Mouse (Mus musculus): ENCODE measurements at regions not wholly inside any gene's neighbourhood (a gene's known extent, or its start where the extent isn't known, plus 50 kb on each side); places are given as distances from the start of the nearest gene placed in this dataset.

DNA sequence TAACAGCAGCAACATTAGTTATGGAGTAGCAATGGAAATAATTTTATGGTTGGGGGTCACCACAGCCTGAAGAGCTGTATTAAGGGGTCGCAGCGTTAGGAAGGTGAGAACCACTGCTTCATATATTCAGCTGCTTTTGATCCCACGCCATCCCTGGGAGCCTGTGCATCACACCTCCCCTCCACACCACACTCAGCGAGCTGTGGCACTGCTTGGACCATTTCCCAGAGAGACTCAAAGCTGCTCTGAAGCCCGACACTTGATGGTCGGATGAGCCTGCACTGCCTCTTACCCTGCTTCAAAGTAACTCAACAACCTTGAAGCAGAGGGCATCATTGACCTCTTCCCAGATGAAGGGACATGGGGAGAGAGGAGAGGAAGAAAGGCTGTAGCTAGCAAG is 171.3 kb downstream of the Cryba4 start:
- H3K36me3 ChIP-seq, result no peaks in the 10 kb centered on the region
- no peak overlapping the region for H3K4me2 ChIP-seq
- H3K4me1 ChIP-seq, result no peaks in the 10 kb centered on the region
- H3K4me3 ChIP-seq, result no peak overlapping the region
- H3K27me3 ChIP-seq, result no peaks in the 10 kb centered on the region
- 65% methylated on average over 6 of the region's 6 CpGs for WGBS
- ATAC-seq (ENCODE audit: borderline replicate concordance, extremely low read depth, low FRiP score, low TSS enrichment), result no peak
- H3K9ac ChIP-seq, result no peak overlapping the region
- no peak overlapping the region for H3K27ac ChIP-seq
- no peaks in the 10 kb centered on the region for H3K9me3 ChIP-seq

DNA sequence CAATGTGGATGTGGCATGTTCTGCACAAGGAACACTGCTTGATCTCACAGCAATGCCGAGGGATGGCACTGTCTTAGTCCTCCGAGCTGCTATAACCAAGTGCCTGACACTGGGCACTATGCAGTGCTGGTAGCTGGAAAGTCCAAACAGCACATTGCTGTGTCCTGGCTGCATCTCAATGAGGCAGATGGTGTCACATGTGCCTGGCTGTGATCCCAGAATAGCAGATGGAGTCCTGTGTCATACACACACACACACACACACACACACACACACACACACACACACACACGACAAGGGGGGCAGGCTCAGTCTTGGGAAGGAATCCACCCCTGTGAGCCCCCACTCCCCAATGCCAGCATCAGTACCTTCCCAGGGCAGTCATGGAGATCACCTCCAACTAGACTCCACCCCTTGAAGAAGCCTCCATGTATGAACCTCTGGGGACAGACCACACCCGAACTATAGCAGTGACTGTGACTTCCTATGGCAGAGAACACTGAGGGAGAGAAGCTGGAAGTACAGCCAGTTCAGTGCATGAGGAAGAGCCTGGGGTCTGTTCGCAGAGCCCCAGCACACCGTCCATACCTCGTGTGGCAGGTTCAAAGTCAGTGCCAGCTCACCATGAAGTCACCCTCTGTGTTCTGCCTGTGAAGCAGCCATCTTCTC is 160.3 kb downstream of the Cryba4 start:
- Histone ChIP-seq H3K9ac (no peak overlapping the region), H3K4me3 (no peak overlapping the region), H3K27me3 (no peaks in the 10 kb centered on the region), H3K27ac (no peak overlapping the region), H3K36me3 (no peaks in the 10 kb centered on the region), H3K9me3 (no peaks in the 10 kb centered on the region), H3K4me1 (no peaks in the 10 kb centered on the region), H3K4me2 (no peak overlapping the region)
- peak; percentile 74 for ATAC-seq (ENCODE audit: borderline replicate concordance, extremely low read depth, low FRiP score, low TSS enrichment)
- WGBS, result 61% methylated on average over 7 of the region's 7 CpGs

DNA sequence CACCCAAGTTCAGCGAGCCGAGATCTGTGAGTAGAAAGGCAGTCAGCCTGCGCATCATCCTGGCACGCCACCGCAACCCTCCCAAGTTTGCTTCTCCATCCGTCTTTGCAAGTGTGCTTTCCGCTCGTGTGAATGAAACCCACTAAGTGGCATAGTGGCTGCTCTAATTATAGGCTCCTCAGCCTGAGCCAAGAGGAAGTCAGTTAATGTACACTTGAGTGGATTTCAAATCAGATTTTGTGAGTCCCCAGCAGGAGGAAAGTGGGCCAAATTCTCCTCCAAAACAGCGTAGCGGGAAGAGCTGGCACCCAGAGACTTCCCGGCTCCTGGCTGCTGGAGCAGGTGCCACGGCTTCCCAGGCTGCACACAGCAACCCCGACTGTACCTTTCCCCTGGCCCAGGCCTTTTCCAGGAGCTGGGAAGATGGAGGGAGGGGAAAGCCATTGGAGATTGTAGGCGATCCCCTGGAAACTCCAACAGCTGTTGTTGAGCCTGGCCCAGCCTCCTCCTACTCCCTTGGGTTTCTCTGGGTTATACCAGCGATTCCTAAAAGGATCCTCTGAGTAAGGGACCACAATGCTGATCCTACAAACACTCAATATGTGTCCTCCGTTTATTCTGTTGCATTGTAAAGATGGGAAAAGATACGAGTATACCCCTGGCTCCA is 158.3 kb downstream of the Cryba4 start:
- Histone ChIP-seq H3K9ac (no peak overlapping the region), H3K9me3 (no peaks in the 10 kb centered on the region), H3K4me1 (no peaks in the 10 kb centered on the region), H3K4me3 (no peak overlapping the region), H3K27me3 (no peaks in the 10 kb centered on the region), H3K4me2 (no peak overlapping the region), H3K27ac (no peak overlapping the region), H3K36me3 (no peaks in the 10 kb centered on the region)
- no peak for ATAC-seq (ENCODE audit: borderline replicate concordance, extremely low read depth, low FRiP score, low TSS enrichment)
- 68% methylated on average over 17 of the region's 17 CpGs for WGBS

DNA sequence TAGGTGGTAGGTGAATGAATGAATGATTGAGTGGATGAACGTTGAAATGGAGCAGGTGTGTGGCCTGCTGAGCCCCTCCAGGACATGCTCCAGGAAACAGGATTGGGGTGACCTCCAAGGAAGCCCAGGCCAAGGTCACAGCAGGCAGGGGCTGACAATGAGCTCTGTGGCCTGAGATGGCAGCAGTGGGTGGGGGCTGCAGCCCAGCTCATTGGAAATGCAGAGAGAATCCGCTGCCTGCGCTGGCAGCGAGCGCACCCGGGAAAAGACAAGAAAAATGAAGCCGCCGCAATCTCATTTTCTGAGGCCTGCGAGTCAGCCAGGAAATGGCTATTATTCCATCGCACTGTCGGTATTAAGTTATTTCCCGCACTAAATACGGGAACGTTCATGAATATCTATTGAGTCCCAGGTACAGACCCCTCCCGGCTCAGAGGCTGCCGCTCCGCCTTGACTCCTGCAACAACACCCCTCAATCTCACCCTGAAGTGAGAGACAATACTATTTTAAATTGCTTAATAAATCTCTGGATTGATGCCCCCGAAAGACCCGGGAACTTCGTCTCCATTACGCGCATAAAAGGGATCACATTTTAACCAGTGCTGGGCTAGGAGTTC is 153.7 kb downstream of the Cryba4 start:
- no peak for ATAC-seq (ENCODE audit: borderline replicate concordance, extremely low read depth, low FRiP score, low TSS enrichment)
- Histone ChIP-seq H3K9me3 (no peaks in the 10 kb centered on the region), H3K36me3 (no peaks in the 10 kb centered on the region), H3K4me1 (no peaks in the 10 kb centered on the region), H3K27ac (no peak overlapping the region), H3K4me3 (no peak overlapping the region), H3K4me2 (no peak overlapping the region), H3K9ac (no peak overlapping the region), H3K27me3 (no peaks in the 10 kb centered on the region)
- WGBS, result 50% methylated on average over 22 of the region's 22 CpGs

DNA sequence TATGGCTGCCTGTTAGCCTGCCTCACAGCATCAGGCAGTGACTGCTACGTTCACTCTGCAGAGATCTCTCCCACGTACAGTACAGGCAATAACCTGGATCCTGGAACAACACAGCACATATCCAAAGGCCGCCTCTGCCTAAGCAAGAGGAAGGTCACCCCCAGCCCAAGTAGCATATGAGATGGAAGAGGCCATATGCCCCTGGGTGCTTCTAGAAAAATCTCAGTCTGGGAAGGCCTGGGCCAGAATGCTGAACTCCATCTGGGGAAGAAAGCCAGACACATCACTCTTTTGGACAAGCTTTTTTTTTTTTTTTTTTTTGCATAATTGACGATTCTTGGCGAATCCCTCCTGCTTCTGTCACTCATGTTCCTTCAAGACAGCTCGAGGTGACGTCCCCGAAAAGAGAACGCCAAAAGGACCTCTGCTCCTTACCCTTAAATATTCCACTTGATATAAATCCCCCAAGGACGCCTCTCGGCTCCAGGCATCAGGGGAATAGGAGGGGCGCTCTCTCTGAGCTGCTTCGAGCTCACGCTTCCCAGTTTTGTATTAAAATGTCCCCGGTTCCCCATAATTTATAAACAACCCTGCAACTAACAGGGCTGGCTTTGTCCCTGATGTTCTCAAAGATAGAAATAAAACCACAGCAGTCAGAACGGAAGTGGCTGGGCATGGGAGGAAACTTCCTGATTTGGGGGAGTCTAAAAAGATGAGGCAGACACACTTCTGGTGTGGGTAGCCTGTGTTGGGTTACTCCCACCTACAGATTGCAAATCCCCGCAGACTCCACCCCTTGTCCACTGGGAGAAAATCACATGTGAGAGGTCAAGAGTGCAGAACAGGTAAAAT is 150.4 kb downstream of the Cryba4 start:
- no peaks in the 10 kb centered on the region for H3K36me3 ChIP-seq
- H3K27me3 ChIP-seq, result no peaks in the 10 kb centered on the region
- no peaks in the 10 kb centered on the region for H3K9me3 ChIP-seq
- H3K4me3 ChIP-seq, result no peak overlapping the region
- no peaks in the 10 kb centered on the region for H3K4me1 ChIP-seq
- no peak overlapping the region for H3K9ac ChIP-seq
- no peak overlapping the region for H3K27ac ChIP-seq
- H3K4me2 ChIP-seq, result no peak overlapping the region
- ATAC-seq (ENCODE audit: borderline replicate concordance, extremely low read depth, low FRiP score, low TSS enrichment), result no peak
- WGBS, result 52% methylated on average over 17 of the region's 17 CpGs

DNA sequence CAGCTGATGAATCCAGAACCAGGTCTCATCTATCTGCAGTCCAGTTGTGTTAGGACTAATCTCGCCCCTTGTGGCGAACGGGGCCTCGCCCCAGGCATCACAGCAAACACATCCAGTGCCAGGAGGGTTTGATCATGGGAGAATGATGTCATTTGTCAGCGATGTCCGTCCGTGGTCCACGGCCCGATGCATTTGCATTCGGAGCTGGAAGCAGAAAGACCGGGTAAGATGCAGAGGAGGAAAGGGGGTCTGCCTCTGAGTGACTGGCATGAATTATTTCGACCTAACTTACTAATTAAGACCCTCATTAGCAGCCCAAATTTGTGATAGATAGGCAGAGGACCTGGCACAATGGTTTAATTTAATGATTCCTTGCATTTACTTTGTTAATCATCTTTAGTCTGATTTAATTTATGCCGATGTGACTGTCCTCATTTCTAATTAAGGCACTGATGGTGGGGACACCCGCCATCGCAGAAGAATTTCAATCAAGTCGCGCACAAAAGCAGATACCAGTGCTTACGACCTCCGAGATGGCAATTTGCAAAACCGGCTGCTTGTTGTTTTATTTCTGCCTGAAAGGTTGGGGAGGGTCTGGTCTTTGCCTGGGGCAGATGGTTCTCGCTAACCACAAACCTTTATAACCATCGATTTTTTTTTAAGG is 141.9 kb downstream of the Cryba4 start:
- no peak for ATAC-seq (ENCODE audit: borderline replicate concordance, extremely low read depth, low FRiP score, low TSS enrichment)
- H3K36me3 ChIP-seq, result no peaks in the 10 kb centered on the region
- H3K4me3 ChIP-seq, result no peak overlapping the region
- no peak overlapping the region for H3K27ac ChIP-seq
- H3K27me3 ChIP-seq, result no peaks in the 10 kb centered on the region
- no peaks in the 10 kb centered on the region for H3K4me1 ChIP-seq
- 59% methylated on average over 22 of the region's 22 CpGs for WGBS
- no peak overlapping the region for H3K9ac ChIP-seq
- no peak overlapping the region for H3K4me2 ChIP-seq
- no peaks in the 10 kb centered on the region for H3K9me3 ChIP-seq

DNA sequence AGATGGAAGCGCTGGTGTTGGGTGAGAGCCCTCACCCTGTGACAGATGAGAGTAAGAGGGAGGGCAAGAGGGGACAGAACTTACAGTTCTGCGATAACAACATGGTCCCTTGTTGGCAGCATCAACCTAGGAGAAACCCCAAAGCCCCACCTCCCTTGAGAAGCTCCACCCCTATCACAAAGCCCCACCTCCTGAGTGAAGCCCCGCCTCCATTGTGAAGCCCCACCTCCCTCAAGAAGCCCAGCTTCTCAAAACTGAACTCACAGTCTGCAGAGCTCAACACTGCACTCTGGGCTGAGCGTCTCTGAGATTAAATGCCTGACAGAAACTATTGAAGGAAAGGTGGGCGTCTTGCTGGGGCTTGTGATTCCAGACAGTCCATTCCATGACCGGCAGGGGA is 131.6 kb downstream of the Cryba4 start:
- WGBS, result 66% methylated on average over 6 of the region's 6 CpGs
- Histone ChIP-seq H3K27me3 (no peaks in the 10 kb centered on the region), H3K9ac (no peak overlapping the region), H3K4me3 (no peak overlapping the region), H3K9me3 (no peaks in the 10 kb centered on the region), H3K36me3 (no peaks in the 10 kb centered on the region), H3K27ac (no peak overlapping the region), H3K4me1 (no peaks in the 10 kb centered on the region), H3K4me2 (no peak overlapping the region)
- ATAC-seq (ENCODE audit: borderline replicate concordance, extremely low read depth, low FRiP score, low TSS enrichment), result no peak

DNA sequence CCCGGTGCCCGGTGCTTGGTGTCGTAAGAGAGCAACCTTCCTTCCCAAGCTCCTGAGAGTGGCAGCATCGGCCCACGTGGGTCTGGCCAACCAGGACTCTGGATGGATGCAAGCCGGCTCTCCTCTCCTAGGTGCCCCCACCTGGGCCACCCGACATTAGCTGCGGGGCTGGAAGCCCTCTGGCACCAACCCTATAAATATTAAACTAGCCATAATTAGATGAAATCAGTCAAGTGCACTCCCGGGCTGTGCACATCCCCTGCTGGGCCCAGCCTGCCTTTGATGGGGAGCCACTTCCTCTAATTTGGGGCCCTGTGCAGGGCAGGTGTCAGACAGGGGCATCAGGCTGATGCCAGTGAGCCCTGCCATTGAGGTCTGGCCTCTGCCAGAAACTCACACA is 130.8 kb downstream of the Cryba4 start:
- ATAC-seq (ENCODE audit: borderline replicate concordance, extremely low read depth, low FRiP score, low TSS enrichment), result no peak

DNA sequence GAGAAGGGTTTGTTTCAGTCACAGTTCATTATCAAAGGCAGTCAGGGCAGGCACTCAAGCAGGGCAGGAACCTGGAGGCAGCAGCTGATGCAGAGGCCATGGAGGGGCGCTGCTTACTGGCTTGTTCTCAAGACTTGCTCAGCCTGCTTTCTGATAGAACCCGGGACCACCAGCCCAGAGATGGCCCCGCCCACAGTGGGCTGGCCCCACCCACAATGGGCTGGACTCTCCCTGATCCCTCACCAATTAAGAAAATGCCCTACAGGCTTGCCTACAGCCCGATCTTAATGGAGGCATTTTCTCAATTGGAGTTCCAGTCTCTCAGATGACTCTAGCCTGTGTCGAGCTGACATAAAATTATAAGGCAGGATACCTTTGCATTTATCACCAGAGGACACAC is 129.7 kb downstream of the Cryba4 start:
- Histone ChIP-seq H3K4me3 (no peak overlapping the region), H3K27me3 (no peaks in the 10 kb centered on the region), H3K36me3 (no peaks in the 10 kb centered on the region), H3K4me2 (no peak overlapping the region), H3K4me1 (no peaks in the 10 kb centered on the region), H3K9ac (no peak overlapping the region), H3K9me3 (no peaks in the 10 kb centered on the region), H3K27ac (no peak overlapping the region)
- no peak for ATAC-seq (ENCODE audit: borderline replicate concordance, extremely low read depth, low FRiP score, low TSS enrichment)
- 15% methylated on average over 5 of the region's 5 CpGs for WGBS

More for the DNA sequence above, 130.8 kb downstream of the Cryba4 start:
- Histone ChIP-seq H3K36me3 (no peaks in the 10 kb centered on the region), H3K9me3 (no peaks in the 10 kb centered on the region), H3K4me2 (no peak overlapping the region), H3K4me1 (no peaks in the 10 kb centered on the region), H3K4me3 (no peak overlapping the region), H3K27me3 (no peaks in the 10 kb centered on the region), H3K27ac (no peak overlapping the region), H3K9ac (no peak overlapping the region)
- WGBS, result 73% methylated on average over 9 of the region's 9 CpGs

DNA sequence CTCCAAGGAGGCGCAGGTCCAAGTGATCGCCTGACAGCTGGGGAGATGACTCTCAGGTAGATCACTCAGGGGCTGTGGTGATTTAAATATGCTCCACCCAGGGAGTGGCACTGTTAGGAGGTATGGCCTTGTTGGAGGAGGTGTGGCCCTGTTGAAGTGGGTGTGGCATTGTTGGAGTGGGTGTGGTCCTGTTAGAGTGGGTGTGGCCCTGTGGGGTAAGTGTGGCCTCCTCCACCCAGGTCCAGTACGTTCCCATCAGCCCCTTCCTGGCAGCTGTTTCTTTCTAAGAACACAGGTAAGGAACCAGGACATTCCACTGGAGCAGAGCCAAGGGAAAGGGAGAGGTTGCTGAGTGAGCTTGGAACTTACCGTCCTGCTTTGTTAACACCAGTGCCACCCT is 125.1 kb downstream of the Cryba4 start:
- Histone ChIP-seq H3K4me2 (no peak overlapping the region), H3K4me1 (no peaks in the 10 kb centered on the region), H3K36me3 (no peaks in the 10 kb centered on the region), H3K4me3 (no peak overlapping the region), H3K27me3 (no peaks in the 10 kb centered on the region), H3K27ac (no peak overlapping the region), H3K9me3 (no peaks in the 10 kb centered on the region), H3K9ac (no peak overlapping the region)
- peak; percentile 37; the same call in 1 of the 2 replicates for ATAC-seq (ENCODE audit: borderline replicate concordance, extremely low read depth, low FRiP score, low TSS enrichment)
- 52% methylated on average over 4 of the region's 4 CpGs for WGBS

DNA sequence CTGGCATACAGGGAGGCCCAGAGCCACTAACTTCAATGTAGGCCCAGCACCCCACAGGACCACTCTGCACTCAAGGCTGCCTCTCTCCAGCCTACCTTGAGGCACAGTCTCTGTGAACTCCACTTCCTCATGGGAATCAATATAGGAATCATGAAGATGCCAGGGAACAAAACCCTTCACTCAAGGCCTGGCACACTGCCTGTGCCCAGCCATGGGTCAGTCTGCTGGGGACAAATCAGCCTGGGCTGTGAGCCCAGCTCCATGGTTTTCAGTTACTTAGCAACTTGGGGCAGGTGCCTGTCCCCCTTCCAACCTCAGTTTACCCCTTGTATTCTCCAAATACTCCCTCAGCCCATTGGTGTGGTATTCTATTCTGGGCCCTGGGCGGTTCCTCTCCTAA is 119.6 kb downstream of the Cryba4 start:
- Histone ChIP-seq H3K4me3 (no peak overlapping the region), H3K36me3 (no peaks in the 10 kb centered on the region), H3K4me1 (no peaks in the 10 kb centered on the region), H3K9ac (no peak overlapping the region), H3K27ac (no peak overlapping the region), H3K27me3 (no peaks in the 10 kb centered on the region), H3K9me3 (no peaks in the 10 kb centered on the region), H3K4me2 (no peak overlapping the region)
- WGBS, result 90% methylated on average over 1 of the region's 1 CpGs
- ATAC-seq (ENCODE audit: borderline replicate concordance, extremely low read depth, low FRiP score, low TSS enrichment), result no peak
